8 mouse cellular contexts compared by ENCODE assay signal in the genomic region with DNA sequence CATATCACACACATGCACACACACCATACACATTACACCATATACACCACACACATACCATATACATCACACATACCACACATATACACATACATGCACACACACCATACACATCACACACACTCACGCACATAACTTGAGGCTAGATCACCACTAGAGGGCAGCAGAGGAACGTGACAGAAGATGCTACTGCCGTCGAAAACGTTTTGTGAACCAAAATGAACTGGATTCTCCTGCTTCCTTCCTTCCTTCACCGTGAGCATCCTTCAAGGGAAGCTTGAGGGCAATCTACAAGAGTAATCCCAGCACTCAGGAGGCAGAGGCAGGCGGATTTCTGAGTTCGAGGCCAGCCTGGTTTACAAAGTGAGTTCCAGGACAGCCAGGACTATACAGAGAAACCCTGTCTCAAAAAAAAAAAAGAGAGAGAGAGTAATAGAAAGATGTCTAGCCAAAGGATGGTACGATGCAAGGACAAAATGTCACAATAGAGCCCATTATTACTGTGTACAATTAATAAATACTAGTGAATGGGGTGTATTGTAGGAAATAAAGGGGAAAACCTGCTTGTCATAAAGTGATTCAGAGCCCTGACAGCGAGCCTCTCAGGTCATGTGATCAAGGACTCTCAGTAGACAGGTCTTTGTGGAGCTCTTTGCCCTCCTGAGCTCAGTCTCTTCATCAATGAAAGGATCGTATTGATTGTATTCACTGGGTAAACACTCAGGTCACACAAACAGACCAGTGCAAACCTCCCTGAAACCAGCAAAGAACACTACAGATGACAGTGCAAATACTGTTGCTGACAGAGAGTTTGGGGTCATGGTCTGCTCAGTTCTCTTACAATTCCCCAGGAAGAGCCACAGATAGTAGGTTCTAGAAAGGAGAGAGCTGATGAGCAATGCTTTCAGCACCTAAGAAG.
DNase-seq lines count a peak whose midpoint lies in the region; ATAC-seq and TF ChIP-seq lines count a peak whose summit lies in the region.

No protein-coding gene starts in this region.

- peak; percentile 62 for ATAC-seq in intestine, postnatal 0 days

- peak; percentile 31 for DNase-seq in ovary, postnatal 10 days (ENCODE audit: low spot score)
- no peak for DNase-seq in ovary, adult 18-20 months (ENCODE audit: low spot score)
- DNase-seq in embryo, embryonic 10 days (ENCODE audit: low spot score) = peak; percentile 95
- DNase-seq in gastrocnemius, postnatal 14 days = peak; percentile 43
- DNase-seq in left cerebral cortex, postnatal 4 days = peak; percentile 65
- DNase-seq in midbrain, embryonic 10.5 days (ENCODE audit: low spot score) = peak; percentile 79
- DNase-seq in spleen, adult 12 weeks (ENCODE audit: low spot score) = peak; percentile 52

- intact Hi-C loops in gastrocnemius, postnatal 14 days (cut with DNase I; ENCODE audit: low total_unique reads) = loop anchor here (5.0 kb wide), 2 partner anchors 171 to 211 kb away; no protein-coding TSS in a partner anchor
- intact Hi-C loops in left cerebral cortex, postnatal 4 days (cut with DNase I) = loop anchor here (1.0 to 5.0 kb wide), 2 partner anchors 171 to 211 kb away; no protein-coding TSS in a partner anchor

- H3K4me2 ChIP-seq in intestine, postnatal 0 days (replicated peaks; ENCODE audit: low read depth) = no peak overlapping the region

- H3K9ac ChIP-seq in intestine, postnatal 0 days (ENCODE audit: low read depth, low read length) = no peak overlapping the region

- TF ChIP-seq CTCF in intestine, postnatal 0 days (IDR thresholded peaks at IDR 0.05; ENCODE audit: low read depth) = peak; percentile 100

- no peaks in the 10 kb centered on the region for H3K9me3 ChIP-seq in intestine, postnatal 0 days (ENCODE audit: control insufficient read depth)
- no peaks in the 10 kb centered on the region for H3K9me3 ChIP-seq in midbrain, embryonic 10.5 days (replicated peaks)

- no peaks in the 10 kb centered on the region for H3K4me1 ChIP-seq in intestine, postnatal 0 days (replicated peaks; ENCODE audit: control insufficient read depth, insufficient read depth, low read length)
- H3K4me1 ChIP-seq in midbrain, embryonic 10.5 days = 0 out of 2 replicates have a peak, but pooled peaks cover 4% of the 10 kb centered on the region

- H3K36me3 ChIP-seq in intestine, postnatal 0 days (ENCODE audit: control insufficient read depth, insufficient read depth) = no peaks in the 10 kb centered on the region
- H3K36me3 ChIP-seq in midbrain, embryonic 10.5 days = no peaks in the 10 kb centered on the region

- H3K27ac ChIP-seq in intestine, postnatal 0 days (ENCODE audit: low read depth, low read length) = no peak overlapping the region
- H3K27ac ChIP-seq in midbrain, embryonic 10.5 days (replicated peaks) = no peak overlapping the region

- 18% methylated on average over 11 of the region's 11 CpGs for WGBS in intestine, postnatal 0 days
- WGBS in midbrain, embryonic 10.5 days = 28% methylated on average over 11 of the region's 11 CpGs

- no peak overlapping the region for H3K4me3 ChIP-seq in intestine, postnatal 0 days (ENCODE audit: low read depth, low read length)
- H3K4me3 ChIP-seq in midbrain, embryonic 10.5 days = no peak overlapping the region

- no peaks in the 10 kb centered on the region for H3K27me3 ChIP-seq in intestine, postnatal 0 days (replicated peaks; ENCODE audit: control insufficient read depth, insufficient read depth, low read length)
- no peaks in the 10 kb centered on the region for H3K27me3 ChIP-seq in midbrain, embryonic 10.5 days (ENCODE audit: low read depth, poor library complexity, severe bottlenecking)
